Comparison of ENCODE assay signal across 8 mouse cellular contexts in the genomic region with DNA sequence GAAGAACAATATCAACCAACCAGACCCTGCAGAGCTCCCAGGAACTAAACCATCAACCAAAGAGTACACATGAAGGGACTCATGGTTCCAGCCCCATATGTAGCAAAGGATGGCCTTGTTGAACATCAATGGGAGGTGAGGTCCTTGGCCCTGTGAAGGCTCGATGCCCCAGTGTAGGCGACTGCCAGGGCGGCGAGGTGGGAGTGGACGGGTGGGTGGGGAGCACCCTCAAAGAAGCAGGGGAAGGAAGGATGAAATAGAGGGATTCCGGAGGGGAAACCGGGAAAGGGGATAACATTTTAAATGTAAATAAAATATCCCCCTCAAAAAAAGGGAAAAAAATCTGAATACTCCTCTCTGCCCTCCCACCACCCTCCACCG. TPM values are rescaled to one million over a fixed set of nuclear protein-coding genes. Genes with fewer than 3 reads are reported as not detected.
A peak's percentile ranks its signal among the peaks of the same experiment; 100 is the strongest.
DNase-seq lines count a peak whose midpoint lies in the region; ATAC-seq lines count a peak whose summit lies in the region.

No protein-coding gene starts in this region.

- DNase-seq in heart, postnatal 36 days: no peak
- DNase-seq in A20 (ENCODE audit: low read depth, low spot score): peak; percentile 52
- no peak for DNase-seq in liver, embryonic 11.5 days (ENCODE audit: low spot score)
- no peak for DNase-seq in frontal cortex, postnatal 36 days (ENCODE audit: low spot score in 2 of 2)
- no peak for DNase-seq in urinary bladder, adult 2 months (ENCODE audit: low spot score)
- DNase-seq in cerebellum, postnatal 25 days: no peak

- peak overlapping the region; percentile 88 for H3K9ac ChIP-seq in heart, embryonic 14.5 days (ENCODE audit: low read length)
- H3K9ac ChIP-seq in embryonic facial prominence, embryonic 15.5 days: peak overlapping the region; percentile 77
- H3K9ac ChIP-seq in liver, embryonic 11.5 days (ENCODE audit: low read depth, low read length): peak overlapping the region; percentile 90

- H3K4me3 ChIP-seq in heart, embryonic 14.5 days (ENCODE audit: control insufficient read depth in 1 of 2, insufficient read depth in 1 of 2, low read depth in 1 of 2, low read length in 2 of 2): peak overlapping the region; percentile 70 to 86
- H3K4me3 ChIP-seq in embryonic facial prominence, embryonic 15.5 days (replicated peaks): peak overlapping the region; percentile 78
- H3K4me3 ChIP-seq in liver, embryonic 11.5 days (ENCODE audit: low read depth, low read length): peak overlapping the region; percentile 68

- H3K9me3 ChIP-seq in heart, embryonic 14.5 days (ENCODE audit: control insufficient read depth, low read length): no peaks in the 10 kb centered on the region
- no peaks in the 10 kb centered on the region for H3K9me3 ChIP-seq in embryonic facial prominence, embryonic 15.5 days (replicated peaks)
- H3K9me3 ChIP-seq in liver, embryonic 11.5 days (ENCODE audit: control insufficient read depth, low read length): no peaks in the 10 kb centered on the region

- no peak for ATAC-seq in heart, embryonic 14.5 days (ENCODE audit: insufficient number of reproducible peaks, insufficient read depth, low FRiP score, low read depth)
- peak; percentile 37 for ATAC-seq in embryonic facial prominence, embryonic 15.5 days (ENCODE audit: insufficient number of reproducible peaks, low FRiP score, low TSS enrichment, low read depth)
- ATAC-seq in liver, embryonic 11.5 days (replicated peaks; ENCODE audit: low FRiP score): peak; percentile 15

- H3K36me3 ChIP-seq in heart, embryonic 14.5 days (ENCODE audit: control insufficient read depth, insufficient read depth, low read length): no peaks in the 10 kb centered on the region
- no peaks in the 10 kb centered on the region for H3K36me3 ChIP-seq in embryonic facial prominence, embryonic 15.5 days
- no peaks in the 10 kb centered on the region for H3K36me3 ChIP-seq in liver, embryonic 11.5 days (ENCODE audit: control insufficient read depth, insufficient read depth, low read length)

- peak overlapping the region in 1 of 2 experiments; percentile 97; a peak in 1 of 4 replicates for H3K27ac ChIP-seq in heart, embryonic 14.5 days (replicated peaks in 1 of 2; ENCODE audit: control insufficient read depth in 1 of 2, insufficient read depth in 1 of 2, low read depth in 2 of 2, low read length in 2 of 2)
- H3K27ac ChIP-seq in embryonic facial prominence, embryonic 15.5 days (replicated peaks): peak overlapping the region; percentile 96
- H3K27ac ChIP-seq in liver, embryonic 11.5 days (ENCODE audit: low read depth, low read length): peak overlapping the region; percentile 91

- WGBS in heart, embryonic 14.5 days: 7% methylated on average over 8 of the region's 8 CpGs
- WGBS in embryonic facial prominence, embryonic 15.5 days: 0% methylated on average over 8 of the region's 8 CpGs
- WGBS in liver, embryonic 11.5 days: 2% methylated on average over 8 of the region's 8 CpGs

- peak overlapping the region; percentile 94 for H3K4me2 ChIP-seq in heart, embryonic 14.5 days (ENCODE audit: low read length)
- H3K4me2 ChIP-seq in embryonic facial prominence, embryonic 15.5 days (replicated peaks): peak overlapping the region; percentile 87
- peak overlapping the region; percentile 91 for H3K4me2 ChIP-seq in liver, embryonic 11.5 days

- H3K27me3 ChIP-seq in heart, embryonic 14.5 days (ENCODE audit: control insufficient read depth, insufficient read depth, low read length): no peaks in the 10 kb centered on the region
- no peaks in the 10 kb centered on the region for H3K27me3 ChIP-seq in embryonic facial prominence, embryonic 15.5 days
- H3K27me3 ChIP-seq in liver, embryonic 11.5 days (replicated peaks; ENCODE audit: control insufficient read depth, insufficient read depth, low read length): no peaks in the 10 kb centered on the region

- intact Hi-C loops in heart, postnatal 36 days (cut with DNase I): loop anchor here (2.0 kb wide), 2 partner anchors 24 to 84 kb away; a partner anchor contains a TSS

- H3K4me1 ChIP-seq in heart, embryonic 14.5 days (ENCODE audit: control insufficient read depth in 2 of 2, insufficient read depth in 2 of 2, low read length in 2 of 2): peaks cover 5 to 13% of the 10 kb centered on the region in 2 experiments
- H3K4me1 ChIP-seq in embryonic facial prominence, embryonic 15.5 days: peaks cover 13% of the 10 kb centered on the region
- peaks cover 13% of the 10 kb centered on the region for H3K4me1 ChIP-seq in liver, embryonic 11.5 days (replicated peaks; ENCODE audit: control insufficient read depth, insufficient read depth, low read length)

RNA-seq across cellular contexts. Expression of a gene that starts 0.5 kb away (rescaled TPM):
- 38.0 and 41.0 TPM in 2 replicates for polyA plus RNA-seq in heart, embryonic 14.5 days (2014; fragmentation: Nextera tagmentation; extraction: Ambion mirVana)
- 10 to 100 TPM; 19.1 to 23.5 TPM for total RNA-seq in heart, postnatal 36 days (2021)
- polyA plus RNA-seq in embryonic facial prominence, embryonic 15.5 days (2015; fragmentation: Nextera tagmentation; extraction: Ambion mirVana): 53.8 and 56.7 TPM in 2 replicates
- 49.3 and 50.9 TPM in 2 replicates for polyA plus RNA-seq in liver, embryonic 11.5 days (2014; fragmentation: Nextera tagmentation; extraction: Ambion mirVana)
- 80.2 and 105 TPM in 2 replicates for polyA plus RNA-seq in urinary bladder, adult 2 months (2012; rRNA removed)

RNA-seq across cellular contexts. Expression of a gene that starts 24.1 kb away (rescaled TPM):
- polyA plus RNA-seq in heart, embryonic 14.5 days (2014; fragmentation: Nextera tagmentation; extraction: Ambion mirVana): 43.1 and 44.5 TPM in 2 replicates
- 10 to 100 TPM; 22.0 to 23.5 TPM for total RNA-seq in heart, postnatal 36 days (2021)
- 76.0 and 76.3 TPM in 2 replicates for polyA plus RNA-seq in embryonic facial prominence, embryonic 15.5 days (2015; fragmentation: Nextera tagmentation; extraction: Ambion mirVana)
- polyA plus RNA-seq in liver, embryonic 11.5 days (2014; fragmentation: Nextera tagmentation; extraction: Ambion mirVana): 42.2 and 45.2 TPM in 2 replicates
- polyA plus RNA-seq in urinary bladder, adult 2 months (2012; rRNA removed): 18.2 and 19.8 TPM in 2 replicates

RNA-seq across cellular contexts. Expression of a gene that starts 24.4 kb away (rescaled TPM):
- 46.5 and 47.2 TPM in 2 replicates for polyA plus RNA-seq in heart, embryonic 14.5 days (2014; fragmentation: Nextera tagmentation; extraction: Ambion mirVana)
- 10 to 100 TPM; 20.4 to 26.1 TPM for total RNA-seq in heart, postnatal 36 days (2021)
- polyA plus RNA-seq in embryonic facial prominence, embryonic 15.5 days (2015; fragmentation: Nextera tagmentation; extraction: Ambion mirVana): 48.3 and 48.7 TPM in 2 replicates
- 27.4 and 29.8 TPM in 2 replicates for polyA plus RNA-seq in liver, embryonic 11.5 days (2014; fragmentation: Nextera tagmentation; extraction: Ambion mirVana)
- polyA plus RNA-seq in urinary bladder, adult 2 months (2012; rRNA removed): 34.0 and 37.4 TPM in 2 replicates
